Mouse (Mus musculus): ENCODE results near the gene Ctu1.
"Not testable (repeated sequence)": the region's sequence is repeated elsewhere in the genome, so short reads cannot be mapped to it uniquely, and the experiment has no call there.

The Ctu1 gene

DNA sequence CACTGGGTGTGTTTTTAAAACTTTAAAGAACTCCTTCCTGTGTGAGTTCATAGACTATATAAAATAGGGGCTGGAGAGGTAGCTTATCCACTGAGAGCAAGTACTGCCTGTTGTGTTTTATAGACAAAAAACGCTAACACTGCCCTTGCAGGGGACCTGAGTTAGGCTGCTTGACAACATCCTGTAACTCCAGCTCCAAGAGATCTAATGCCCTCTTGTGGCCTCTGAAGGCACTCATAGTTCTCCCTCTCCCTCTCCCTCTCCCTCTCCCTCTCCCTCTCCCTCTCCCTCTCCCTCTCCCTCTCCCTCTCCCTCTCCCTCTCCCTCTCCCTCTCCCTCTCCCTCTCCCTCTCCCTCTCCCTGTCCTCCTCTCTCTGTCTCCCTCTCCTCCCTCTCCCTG is 10.7 kb downstream of the Ctu1 start:
- not testable (repeated sequence) for DNase-seq

DNA sequence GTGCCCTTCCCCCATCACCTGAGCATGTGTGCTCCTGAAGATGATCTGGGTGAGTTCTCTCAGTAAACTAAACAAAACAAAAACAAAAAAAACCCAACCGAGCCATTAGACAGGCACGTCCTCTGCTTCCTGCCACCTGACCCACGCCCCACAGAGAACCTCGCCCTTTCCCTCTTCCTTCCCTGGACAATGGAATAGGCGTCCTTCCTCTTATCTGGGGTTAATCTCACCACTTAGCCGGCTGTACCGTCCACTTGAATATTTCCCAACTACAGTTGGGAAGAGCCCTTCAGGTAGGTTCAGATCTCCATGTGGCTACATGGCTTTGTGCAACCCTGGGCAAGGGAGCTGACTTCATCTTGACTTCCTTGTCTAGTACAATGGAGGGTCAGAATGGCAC is 13.3 kb downstream of the Ctu1 start:
- DNase-seq: no peak

GRCm38 (mm10) chr7:43690118-43690517 is 18.3 kb downstream of the Ctu1 start, which contains the start of gene Klk14:
Gene Klk14, plus strand, starts transcription at chr7:43690418.
- DNase-seq: no peak

DNA sequence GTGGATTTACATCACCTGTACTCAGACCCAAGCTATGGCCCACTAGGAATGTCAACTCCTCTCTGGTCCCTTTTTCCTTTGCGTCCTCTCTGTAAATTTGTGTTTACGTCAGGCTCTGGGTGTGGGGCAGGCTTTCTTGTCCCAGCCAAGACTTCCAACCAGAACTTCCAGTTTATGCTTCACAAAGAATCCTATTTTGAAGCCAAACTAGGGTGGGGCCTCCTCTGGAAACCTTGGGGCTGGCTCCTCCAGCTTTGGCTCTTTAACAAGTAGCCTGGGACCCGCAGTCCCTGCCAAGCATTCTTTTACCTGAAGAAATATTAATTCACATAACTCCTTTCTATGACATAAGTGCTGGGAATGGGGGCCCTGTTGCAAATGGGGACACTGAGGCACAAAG is 38.2 kb downstream of the Ctu1 start:
- DNase-seq: no peak

GRCm38 (mm10) chr7:43712267-43712666 is 40.5 kb downstream of the Ctu1 start, which contains the start of gene Klk13:
Gene Klk13, plus strand, starts transcription at chr7:43712567.
- no peak for DNase-seq

GRCm38 (mm10) chr7:43712917-43713316 is 41.1 kb downstream of the Ctu1 start:
- DNase-seq: no peak

DNA sequence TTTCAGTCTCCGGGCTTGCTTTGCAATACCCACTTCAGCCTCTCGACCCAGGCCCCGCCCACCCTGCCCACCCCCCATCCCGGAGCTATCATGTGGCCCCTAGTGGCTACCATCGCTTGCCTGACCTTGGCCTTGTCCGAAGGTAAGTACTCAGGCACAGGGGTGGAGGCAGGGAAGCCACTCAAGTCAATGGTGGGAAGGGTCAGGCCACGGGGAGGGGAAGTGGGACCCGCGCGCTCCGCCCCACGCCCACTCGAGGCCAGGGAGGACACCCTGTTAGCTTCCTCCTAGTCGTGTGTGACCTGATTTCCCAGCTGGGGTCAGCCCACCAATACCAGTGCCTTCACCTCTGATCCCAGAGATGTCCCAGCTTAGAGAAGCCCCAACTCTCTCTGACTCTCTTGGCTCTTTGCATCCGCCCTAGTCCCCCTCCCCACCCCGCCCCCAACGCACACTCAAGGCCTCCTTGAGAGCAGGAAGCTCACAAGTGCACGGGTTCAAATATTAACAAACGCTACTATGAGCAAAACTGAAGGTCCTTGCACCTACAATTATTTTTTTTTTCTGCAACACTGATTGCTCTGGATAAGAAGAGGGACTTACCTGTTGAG is 42.0 kb downstream of the Ctu1 start:
- no peak for DNase-seq

Data from thymus, postnatal 25 days (tissue).